Mouse (Mus musculus) CD8-positive naive resting alpha-beta T cell, adult 57 days (primary cell): ENCODE measurements around the gene Bmpr2. TPM values are rescaled to one million over a fixed set of nuclear protein-coding genes. Genes with fewer than 3 reads are reported as not detected.

Source experiments
- total RNA-seq: library from RNA; stranded (reverse); gene quantifications from one replicate; pipeline ENCODE4 v1.2.4, GENCODE M21; 2023

Bmpr2 gene
- total RNA-seq, result 3.0 TPM

DNA sequence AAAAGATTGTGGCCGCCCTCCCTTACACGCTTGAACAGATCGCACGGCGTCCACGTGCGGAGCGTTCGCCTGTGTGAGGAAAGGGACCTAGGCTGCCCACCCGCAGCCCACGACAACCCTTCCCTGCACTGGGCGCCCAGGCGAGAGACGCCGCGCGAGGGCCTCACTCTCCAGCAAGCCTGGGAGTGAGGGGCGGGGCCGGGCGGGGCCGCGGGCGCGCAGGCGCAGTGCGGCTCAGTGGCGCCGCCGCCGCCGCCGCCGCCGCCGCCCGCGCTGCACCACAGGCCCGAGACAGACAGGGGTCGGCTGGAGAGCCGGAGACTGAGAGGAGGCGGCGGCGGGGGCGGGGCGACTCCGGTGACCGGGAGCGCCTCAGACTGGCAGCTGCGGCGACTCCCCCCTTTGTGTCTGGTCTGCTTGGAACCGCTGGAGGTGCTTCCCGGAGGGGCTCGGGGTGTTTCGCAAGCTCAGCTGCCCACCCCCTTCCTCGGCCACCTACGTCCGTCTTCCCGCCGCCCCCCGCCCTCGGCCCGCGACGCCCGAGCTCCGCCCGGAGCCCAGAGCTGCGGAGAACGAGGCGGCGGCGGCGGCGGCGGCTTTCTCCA, at the start of gene Bmpr2:
Bmpr2 (plus strand) TSS at position 237 of the 605 bp plus-strand sequence.

DNA sequence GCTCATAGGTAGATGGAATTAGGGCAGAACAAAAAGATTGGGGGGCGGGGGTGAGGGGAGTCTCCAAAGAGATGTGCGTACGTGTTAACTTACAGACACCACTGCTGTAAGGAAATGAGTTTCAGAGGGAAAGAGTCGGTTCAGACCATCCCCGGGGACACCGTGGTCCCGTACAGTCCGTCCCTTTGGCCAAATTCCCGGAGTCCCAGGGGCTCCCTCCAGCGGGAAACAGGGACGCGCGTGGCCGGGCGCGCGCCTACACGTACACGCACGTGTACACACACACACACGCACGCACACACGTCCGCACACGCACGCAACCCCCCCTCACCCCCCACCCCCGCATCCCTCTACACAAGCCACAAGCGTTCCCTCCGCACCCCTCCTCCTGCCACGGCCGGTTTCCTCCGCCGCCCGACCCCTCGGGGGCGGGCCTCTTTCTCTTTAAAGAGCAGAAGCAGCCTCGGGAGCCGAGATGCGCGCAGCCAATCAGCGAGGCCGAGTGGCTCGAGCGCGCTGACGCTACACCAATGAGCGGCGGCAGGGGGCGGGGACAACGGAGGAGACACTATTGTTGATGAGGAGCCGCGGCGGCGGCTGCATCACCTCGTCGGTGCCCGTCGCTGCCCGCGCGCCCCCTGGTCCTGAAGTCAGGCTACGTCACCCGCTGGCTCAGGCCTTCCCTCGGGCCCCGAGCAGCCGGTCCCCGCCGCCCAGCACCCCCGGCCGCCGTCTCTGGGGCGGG, 149.4 kb downstream of the Bmpr2 start, which contains the start of gene Fam117b:
Fam117b (plus strand) TSS at position 594 of the 745 bp plus-strand sequence.

Other genes with a start within 250 kb of the Bmpr2 start
- gene Gm973, start 247.1 kb upstream of the Bmpr2 start, total RNA-seq, result not detected
- 87.9 TPM for gene Sumo1, start 92.6 kb upstream of the Bmpr2 start, total RNA-seq
- gene Nop58, start 78.4 kb upstream of the Bmpr2 start, total RNA-seq, result 182 TPM
- 58.4 TPM for gene Fam117b, start 149.6 kb downstream of the Bmpr2 start, total RNA-seq